Mouse (Mus musculus) neural tube, embryonic 11.5 days (tissue): ENCODE results near the gene Mapt. TPM values are rescaled to one million over a fixed set of nuclear protein-coding genes. Genes with fewer than 3 reads are reported as not detected.
A peak's percentile ranks its signal among the peaks of the same experiment; 100 is the strongest.

ENCODE experiments used
- ATAC-seq: fragments of 200-750 bp; cut with Nextera tagmentation; 2 replicates; pipeline ENCODE4 v1.8.0; 2017; ENCODE audit warnings: moderate number of reproducible peaks, mild to moderate bottlenecking, moderate TSS enrichment, moderate library complexity; ENCODE audit not compliant: insufficient read depth, low FRiP score, low TSS enrichment
- DNase-seq: peaks from one replicate; pipeline ENCODE4 v3.0.0-alpha.2; 2015; ENCODE audit warnings: low spot score
- H3K27ac ChIP-seq: fragments of 300-500 bp; sonication (generic); 2 replicates; pipeline ENCODE4 v1.5.1; 2014; ENCODE audit warnings: low read depth, mild to moderate bottlenecking, low read length
- H3K27me3 ChIP-seq: fragments of 300-500 bp; sonication (generic); 2 replicates; pipeline ENCODE4 v1.6.1; 2014; ENCODE audit warnings: mild to moderate bottlenecking, low read length, mixed read lengths; ENCODE audit not compliant: control insufficient read depth, insufficient read depth
- H3K36me3 ChIP-seq: fragments of 300-500 bp; sonication (generic); 2 replicates; pipeline ENCODE4 v1.6.1; 2014; ENCODE audit warnings: mild to moderate bottlenecking, low read length, moderate library complexity, mixed read lengths; ENCODE audit not compliant: control insufficient read depth, insufficient read depth
- H3K4me1 ChIP-seq: fragments of 300-500 bp; sonication (generic); 2 replicates; pipeline ENCODE4 v1.6.1; 2014; ENCODE audit warnings: low read length, mixed read lengths; ENCODE audit not compliant: control insufficient read depth, insufficient read depth
- H3K4me2 ChIP-seq: fragments of 300-500 bp; sonication (generic); 2 replicates; pipeline ENCODE4 v1.6.1; 2014; ENCODE audit warnings: low read depth, mild to moderate bottlenecking, moderate library complexity
- H3K4me3 ChIP-seq: fragments of 300-500 bp; sonication (generic); 2 replicates; pipeline ENCODE4 v1.5.1; 2014; ENCODE audit warnings: low read depth, low read length
- H3K9ac ChIP-seq: fragments of 300-500 bp; sonication (generic); 2 replicates; pipeline ENCODE4 v1.6.1; 2014; ENCODE audit warnings: mild to moderate bottlenecking, low read length
- H3K9me3 ChIP-seq: fragments of 300-500 bp; sonication (generic); 2 replicates; pipeline ENCODE4 v1.6.1; 2016; ENCODE audit warnings: low read length; ENCODE audit not compliant: control insufficient read depth
- WGBS: fragments of 180-500 bp; shearing (Covaris S2); extraction: QIAGEN DNeasy Blood & Tissue Kit; methylation state at CpG from one replicate; pipeline ENCODE4 v1.1.7; 2014; 5-methylcytosine and 5-hydroxymethylcytosine counted together
- polyA plus RNA-seq: library from polyadenylated mRNA; unstranded; fragments of >200 nt; fragmentation: Nextera tagmentation; extraction: Ambion mirVana; gene quantifications from 2 replicates; pipeline ENCODE4 v1.2.1, GENCODE M21; 2014

Mapt gene
- polyA plus RNA-seq: 107 and 121 TPM in 2 replicates

GRCm38 (mm10) chr11:104231041-104231911 lies at the start of gene Mapt:
Mapt (plus strand) TSS chr11:104231390.
- peaks cover 38% of the 10 kb centered on the region for H3K27me3 ChIP-seq
- peaks cover 3% of the 10 kb centered on the region; the same call in 1 of the 2 replicates for H3K4me1 ChIP-seq
- under 1% methylated on average over 71 of the region's 94 CpGs for WGBS

GRCm38 (mm10) chr11:104182141-104182540 lies 49.0 kb upstream of the Mapt start:
- H3K4me3 ChIP-seq: no peak overlapping the region
- DNase-seq: no peak
- no peak overlapping the region for H3K4me2 ChIP-seq
- no peak overlapping the region for H3K27ac ChIP-seq
- H3K4me1 ChIP-seq: no peaks in the 10 kb centered on the region
- ATAC-seq: no peak
- no peaks in the 10 kb centered on the region for H3K36me3 ChIP-seq
- WGBS: 85% methylated on average over 3 of the region's 3 CpGs
- no peaks in the 10 kb centered on the region for H3K27me3 ChIP-seq
- H3K9ac ChIP-seq: no peak overlapping the region
- no peaks in the 10 kb centered on the region for H3K9me3 ChIP-seq

More at GRCm38 (mm10) chr11:104231041-104231911, at the start of gene Mapt:
- DNase-seq (peak; percentile 97), ATAC-seq (peak; percentile 79)
- H3K27ac ChIP-seq: peak within 1 kb of the TSS; percentile 72
- H3K36me3 ChIP-seq: no peaks in the 10 kb centered on the region
- peak within 1 kb of the TSS; percentile 74 for H3K9ac ChIP-seq
- no peaks in the 10 kb centered on the region for H3K9me3 ChIP-seq
- H3K4me2 ChIP-seq: peak within 1 kb of the TSS; percentile 93
- peak within 1 kb of the TSS; percentile 63 for H3K4me3 ChIP-seq

- Histone ChIP-seq H3K9ac (no peak within 1 kb of the TSS), H3K36me3 (no peaks in the 10 kb centered on the region), H3K4me3 (no peak within 1 kb of the TSS), H3K9me3 (no peaks in the 10 kb centered on the region), H3K27me3 (no peaks in the 10 kb centered on the region), H3K27ac (no peak within 1 kb of the TSS), H3K4me2 (no peak within 1 kb of the TSS), H3K4me1 (no peaks in the 10 kb centered on the region)
- WGBS: 77% methylated on average over 13 of the region's 13 CpGs
- ATAC-seq (no peak), DNase-seq (no peak)
Measured at GRCm38 (mm10) chr11:104186135-104186836, 44.9 kb upstream of the Mapt start, which contains the start of gene Sppl2c. Sppl2c (plus strand) TSS chr11:104186327.

- no peak overlapping the region for H3K9ac ChIP-seq
- no peak for DNase-seq
- WGBS: 92% methylated on average over 9 of the region's 9 CpGs
- no peak overlapping the region for H3K27ac ChIP-seq
- no peaks in the 10 kb centered on the region for H3K9me3 ChIP-seq
- ATAC-seq: no peak
- no peaks in the 10 kb centered on the region for H3K27me3 ChIP-seq
- H3K4me2 ChIP-seq: no peak overlapping the region
- no peak overlapping the region for H3K4me3 ChIP-seq
- no peaks in the 10 kb centered on the region for H3K4me1 ChIP-seq
- H3K36me3 ChIP-seq: no peaks in the 10 kb centered on the region
Measured at GRCm38 (mm10) chr11:104186837-104187150, 44.4 kb upstream of the Mapt start.

- no peaks in the 10 kb centered on the region for H3K4me1 ChIP-seq
- 92% methylated on average over 10 of the region's 10 CpGs for WGBS
- H3K4me2 ChIP-seq: no peak overlapping the region
- DNase-seq: no peak
- H3K27me3 ChIP-seq: no peaks in the 10 kb centered on the region
- no peaks in the 10 kb centered on the region for H3K36me3 ChIP-seq
- no peak overlapping the region for H3K4me3 ChIP-seq
- no peak overlapping the region for H3K9ac ChIP-seq
- H3K9me3 ChIP-seq: no peaks in the 10 kb centered on the region
- no peak for ATAC-seq
- no peak overlapping the region for H3K27ac ChIP-seq
Measured at GRCm38 (mm10) chr11:104187766-104188165, 43.4 kb upstream of the Mapt start.

GRCm38 (mm10) chr11:104190008-104190407 lies 41.2 kb upstream of the Mapt start:
- Histone ChIP-seq H3K4me1 (no peaks in the 10 kb centered on the region), H3K4me2 (no peak overlapping the region), H3K36me3 (no peaks in the 10 kb centered on the region), H3K4me3 (no peak overlapping the region), H3K9ac (no peak overlapping the region), H3K9me3 (no peaks in the 10 kb centered on the region), H3K27ac (no peak overlapping the region), H3K27me3 (no peaks in the 10 kb centered on the region)
- ATAC-seq (no peak), DNase-seq (no peak)
- 76% methylated on average over 2 of the region's 2 CpGs for WGBS

- 73% methylated on average over 11 of the region's 11 CpGs for WGBS
- peak; percentile 19 for DNase-seq
- no peaks in the 10 kb centered on the region for H3K9me3 ChIP-seq
- H3K36me3 ChIP-seq: no peaks in the 10 kb centered on the region
- H3K9ac ChIP-seq: no peak overlapping the region
- no peaks in the 10 kb centered on the region for H3K27me3 ChIP-seq
- H3K4me3 ChIP-seq: no peak overlapping the region
- H3K4me1 ChIP-seq: no peaks in the 10 kb centered on the region
- ATAC-seq: no peak
- no peak overlapping the region for H3K27ac ChIP-seq
- no peak overlapping the region for H3K4me2 ChIP-seq
Measured at GRCm38 (mm10) chr11:104195382-104195781, 35.8 kb upstream of the Mapt start.

GRCm38 (mm10) chr11:104195791-104196190 lies 35.4 kb upstream of the Mapt start:
- ATAC-seq (peak; percentile 60), DNase-seq (peak; percentile 85)
- Histone ChIP-seq H3K27me3 (no peaks in the 10 kb centered on the region), H3K4me1 (no peaks in the 10 kb centered on the region), H3K36me3 (no peaks in the 10 kb centered on the region), H3K4me3 (no peak overlapping the region), H3K9me3 (no peaks in the 10 kb centered on the region), H3K4me2 (no peak overlapping the region), H3K27ac (no peak overlapping the region), H3K9ac (no peak overlapping the region)
- 11% methylated on average over 9 of the region's 9 CpGs for WGBS
